Mouse (Mus musculus) cerebral cortex, adult 2 months (tissue): ENCODE measurements around the gene Man2a2.

Experiments
- WGBS: fragments of 180-500 bp; shearing (Covaris S2); methylation state at CpG from one replicate; pipeline ENCODE4 v1.1.7; 2018; 5-methylcytosine and 5-hydroxymethylcytosine counted together

Man2a2 gene

GRCm38 (mm10) chr7:80369461-80369860 is 1.7 kb downstream of the Man2a2 start:
- 43% methylated on average over 5 of the region's 5 CpGs for WGBS

DNA sequence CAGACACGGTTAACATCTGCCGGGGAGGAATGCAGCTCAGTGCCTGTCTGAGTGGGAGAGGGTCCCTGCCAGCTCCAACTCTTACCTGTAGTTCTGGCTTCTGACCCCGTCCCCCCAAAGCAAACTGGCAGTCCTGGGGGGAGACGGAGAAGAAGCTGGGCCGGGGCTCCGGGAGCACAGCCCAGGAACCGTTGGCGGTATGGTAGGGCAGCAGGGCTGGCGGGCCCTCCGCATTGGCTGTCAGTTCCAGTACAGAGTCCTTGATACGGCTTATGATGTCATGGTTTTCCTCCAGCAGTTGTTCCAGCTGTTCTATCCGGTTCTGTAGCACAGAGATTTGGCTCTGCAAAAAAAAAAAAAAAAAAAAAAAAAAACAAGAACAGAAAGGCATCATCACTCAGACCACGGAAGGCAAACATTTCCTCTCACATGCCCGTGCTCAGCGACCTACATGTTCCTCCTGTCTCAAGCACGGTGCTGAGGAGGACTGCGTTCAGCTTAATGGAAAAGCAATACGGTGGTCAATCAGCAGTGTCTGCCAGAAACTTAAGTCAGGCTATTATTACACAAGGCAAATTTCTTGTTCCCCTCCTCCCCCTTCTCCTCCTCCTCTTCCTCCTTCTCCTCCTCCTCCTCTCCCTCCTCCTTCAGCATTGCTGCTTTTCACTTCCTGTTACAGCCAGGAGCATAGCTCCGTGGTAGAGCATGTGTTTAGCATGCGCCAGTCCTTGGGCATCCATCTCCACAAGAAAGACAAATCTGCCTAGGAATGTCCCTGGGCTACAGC is 2.3 kb downstream of the Man2a2 start:
- WGBS = 66% methylated on average over 20 of the region's 20 CpGs

DNA sequence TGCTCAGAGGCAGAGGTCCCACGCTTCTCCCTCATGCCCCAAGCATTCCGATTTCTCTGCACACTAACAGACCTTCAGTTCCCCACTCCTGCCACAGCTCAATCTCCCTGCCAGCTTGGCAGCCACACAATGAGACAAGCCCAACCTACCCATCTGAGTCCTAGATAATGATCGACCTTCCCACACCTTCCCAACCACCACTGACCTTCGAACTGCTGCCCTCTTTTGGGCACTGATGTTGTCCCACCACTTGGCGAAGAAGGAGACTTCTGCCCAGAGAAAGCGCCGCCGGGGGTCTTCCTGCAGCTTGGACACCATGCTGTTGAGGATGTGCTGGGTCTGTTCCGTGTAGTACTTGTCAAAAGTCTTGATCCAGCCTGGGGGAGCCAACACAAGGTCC is 3.2 kb downstream of the Man2a2 start:
- WGBS = 88% methylated on average over 9 of the region's 9 CpGs

DNA sequence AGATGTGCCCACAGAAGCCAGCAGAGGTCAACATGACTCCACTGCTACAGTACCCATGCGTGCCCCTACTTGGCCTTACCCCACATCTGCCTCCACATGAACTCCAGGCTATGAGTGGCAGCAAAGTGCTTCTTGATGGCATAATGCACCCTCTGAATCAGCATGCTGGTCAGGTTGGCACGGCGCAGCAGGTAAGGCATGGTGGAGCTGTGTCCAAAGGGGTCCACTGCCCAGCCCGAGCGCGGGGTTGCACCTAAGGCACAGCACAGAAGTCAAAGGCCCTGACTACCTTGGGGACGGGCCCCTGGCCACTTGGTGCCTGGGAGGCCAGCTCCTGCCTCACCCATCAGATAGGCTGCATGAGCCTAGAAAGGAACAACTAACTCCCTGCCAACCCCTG is 3.9 kb downstream of the Man2a2 start:
- WGBS = 94% methylated on average over 7 of the region's 7 CpGs

- WGBS = 57% methylated on average over 2 of the region's 2 CpGs
Observed at GRCm38 (mm10) chr7:80365759-80366158, 5.4 kb downstream of the Man2a2 start.

- 60% methylated on average over 3 of the region's 3 CpGs for WGBS
Observed at GRCm38 (mm10) chr7:80360435-80360834, 10.7 kb downstream of the Man2a2 start.

DNA sequence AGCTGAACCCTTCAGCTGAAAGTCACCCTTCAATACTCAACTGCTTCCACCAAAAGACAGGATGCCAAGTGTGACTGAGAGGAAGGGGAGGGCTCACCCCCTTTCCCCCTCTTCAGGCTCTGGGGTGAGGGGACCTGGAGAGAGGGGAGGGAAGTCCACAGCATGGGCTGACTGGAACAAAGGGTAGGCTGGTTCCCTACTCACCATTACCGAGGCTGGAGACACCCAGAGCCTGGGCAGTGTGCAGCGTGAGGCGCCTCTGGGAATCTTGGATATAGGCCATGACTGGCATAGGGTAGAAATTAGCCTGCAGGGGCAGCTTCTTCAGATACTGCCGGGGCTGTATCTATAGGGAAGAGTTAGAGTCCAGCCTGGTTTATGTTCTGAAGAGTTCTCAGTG is 13.1 kb downstream of the Man2a2 start:
- 44% methylated on average over 4 of the region's 4 CpGs for WGBS

DNA sequence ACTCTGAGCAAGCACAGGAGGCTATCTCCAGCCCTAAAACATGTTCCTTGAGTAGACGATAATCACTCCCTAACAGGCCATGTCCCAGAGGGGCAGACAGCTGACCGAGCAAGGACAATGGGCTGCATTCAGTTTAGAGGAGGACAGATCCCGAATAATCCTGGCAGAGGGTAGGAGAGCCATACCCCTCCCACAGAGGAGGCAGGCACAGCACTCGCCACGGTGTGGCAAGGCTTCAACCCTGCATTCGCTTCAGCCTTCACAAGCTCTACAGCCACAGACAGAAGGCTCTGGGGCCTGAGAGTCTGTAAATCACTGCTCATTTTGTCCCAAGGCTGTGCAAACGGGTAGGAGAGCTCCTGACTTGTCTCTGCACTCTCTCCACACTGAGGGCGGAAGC is 14.0 kb downstream of the Man2a2 start:
- 44% methylated on average over 8 of the region's 8 CpGs for WGBS

DNA sequence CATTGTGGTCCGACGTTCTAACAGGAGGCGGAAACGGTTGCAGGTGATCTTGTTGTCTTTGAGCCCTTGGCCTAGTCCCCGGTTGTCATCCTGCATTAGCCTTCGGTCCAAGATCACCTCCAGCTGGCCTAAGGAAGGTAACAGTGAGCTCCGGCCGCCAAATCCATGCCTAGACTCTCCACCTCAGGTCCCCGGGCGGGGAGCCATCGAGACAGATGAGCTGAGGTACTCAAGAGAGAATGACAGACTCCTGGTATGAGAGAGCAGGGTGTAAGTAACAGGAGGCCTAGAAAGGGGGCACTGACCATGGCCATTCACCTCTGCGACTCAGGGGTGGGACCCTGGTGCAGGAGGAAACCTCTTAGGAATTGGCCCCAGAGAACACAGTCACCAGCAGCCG is 14.8 kb downstream of the Man2a2 start:
- 86% methylated on average over 13 of the region's 13 CpGs for WGBS

GRCm38 (mm10) chr7:80352920-80353319 is 18.3 kb downstream of the Man2a2 start:
- 92% methylated on average over 8 of the region's 8 CpGs for WGBS

DNA sequence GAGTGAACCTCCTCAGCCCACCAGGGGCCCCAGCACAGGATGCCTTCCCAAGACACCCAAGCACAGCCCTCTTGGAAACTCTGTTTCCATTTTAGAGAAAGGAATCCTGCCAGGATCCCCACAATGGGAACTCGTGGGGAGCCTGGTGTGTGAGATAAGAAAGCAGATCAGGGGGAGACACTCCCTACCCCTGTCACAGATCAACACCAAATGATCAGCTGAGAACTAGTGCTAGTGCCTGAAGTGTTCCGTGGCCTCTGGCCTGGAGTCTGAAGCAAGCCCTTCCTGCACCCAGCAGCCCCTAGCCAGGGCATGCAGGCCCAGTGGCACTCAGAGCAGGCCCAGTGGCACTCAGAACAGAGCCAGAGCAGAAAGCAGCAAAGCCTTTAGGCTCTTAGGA is 20.4 kb downstream of the Man2a2 start:
- 72% methylated on average over 2 of the region's 2 CpGs for WGBS

DNA sequence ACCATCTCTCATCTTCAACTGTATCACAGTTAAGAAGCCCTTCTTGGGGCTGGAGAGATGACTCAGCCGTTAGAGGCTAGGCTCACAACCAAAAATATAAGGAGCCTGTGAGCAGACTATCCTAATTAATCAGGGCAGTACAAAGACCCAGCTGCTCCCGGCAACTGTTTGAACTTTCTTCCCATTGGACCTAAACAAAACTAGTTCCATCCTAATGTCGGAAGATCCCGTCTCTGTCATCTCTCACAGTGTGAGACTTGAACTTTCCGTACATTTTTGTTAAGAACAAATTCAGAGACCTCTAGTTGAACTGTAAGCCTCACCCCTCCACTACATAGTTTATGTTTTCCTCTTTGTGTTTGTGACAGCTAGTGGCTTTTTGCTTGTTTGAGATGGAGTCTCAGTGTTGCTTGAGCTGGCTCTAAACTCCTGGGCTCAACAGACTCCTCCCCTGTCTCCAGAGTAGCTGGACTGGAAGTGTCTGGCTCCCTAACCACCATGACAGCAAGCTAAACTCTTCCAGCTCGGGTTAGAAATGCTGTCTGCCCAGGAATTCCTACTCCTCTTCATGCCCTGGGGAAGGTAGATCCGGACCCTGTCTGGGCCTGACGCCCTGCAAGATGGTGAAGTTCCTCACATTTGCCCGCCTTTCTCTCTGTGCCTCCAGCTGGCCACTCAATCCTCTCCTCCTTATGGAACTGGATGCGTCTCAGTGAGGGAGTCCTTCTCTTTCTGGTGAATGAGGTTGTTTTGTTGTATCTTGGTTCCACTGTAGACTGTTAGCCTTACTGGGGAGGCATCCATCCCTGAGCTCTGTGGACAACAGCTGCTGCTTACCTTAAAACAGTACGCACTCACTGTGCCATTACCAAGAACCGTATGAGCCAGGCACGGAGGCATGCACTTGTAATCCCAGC is 23.2 kb downstream of the Man2a2 start:
- WGBS = 60% methylated on average over 13 of the region's 13 CpGs

DNA sequence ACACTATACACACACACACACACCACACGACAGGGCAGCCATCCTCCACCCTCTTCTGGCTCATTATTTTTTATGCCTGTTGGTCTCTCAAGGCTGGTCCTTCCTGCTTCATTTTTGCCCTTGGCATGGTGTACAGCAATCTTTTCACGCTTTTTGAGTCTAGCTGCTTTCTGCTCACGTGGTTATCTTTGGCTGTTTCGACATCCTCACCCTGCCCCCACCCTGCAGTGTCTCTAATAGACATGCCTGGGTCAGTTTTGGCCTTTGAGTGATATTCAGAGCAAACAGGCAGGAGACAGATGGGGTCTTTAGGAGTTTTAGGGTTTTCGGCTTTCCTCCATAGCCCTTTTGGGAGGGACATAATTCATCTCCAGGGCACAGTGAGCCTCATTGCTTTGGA is 24.3 kb downstream of the Man2a2 start:
- 83% methylated on average over 5 of the region's 5 CpGs for WGBS

- 95% methylated on average over 9 of the region's 9 CpGs for WGBS
Observed at GRCm38 (mm10) chr7:80346173-80346572, 25.0 kb downstream of the Man2a2 start.

DNA sequence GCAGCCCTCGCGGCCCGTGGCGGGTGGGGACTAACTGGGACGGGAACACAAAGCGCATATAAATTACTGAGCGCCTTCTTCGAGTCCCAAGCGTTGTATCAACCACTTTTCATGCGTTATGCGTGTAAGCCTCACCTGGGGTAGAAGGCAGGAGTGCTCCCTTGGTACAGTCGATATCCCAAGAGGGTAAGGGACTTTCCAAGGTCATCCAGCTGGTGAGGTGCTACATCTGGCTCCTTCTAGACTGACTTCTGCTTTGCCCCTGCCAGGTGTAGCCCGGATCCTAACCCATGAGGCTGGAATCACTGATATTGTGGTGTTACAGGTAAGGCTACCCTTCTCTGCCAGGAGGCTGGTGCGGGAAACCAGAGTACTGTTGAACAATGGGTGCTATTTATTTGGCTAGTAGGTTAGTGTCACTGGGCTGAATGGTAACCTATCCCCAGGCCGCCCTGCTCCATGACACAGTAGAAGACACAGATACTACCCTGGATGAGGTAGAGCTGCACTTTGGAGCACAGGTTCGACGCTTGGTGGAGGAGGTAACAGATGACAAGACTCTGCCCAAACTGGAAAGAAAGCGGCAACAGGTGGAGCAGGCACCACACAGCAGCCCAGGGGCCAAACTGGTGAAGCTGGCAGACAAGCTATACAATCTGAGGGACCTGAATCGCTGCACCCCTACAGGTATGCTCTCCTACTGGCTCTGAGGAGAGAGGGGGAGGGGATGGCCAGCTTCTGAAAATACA is 27.7 kb downstream of the Man2a2 start:
- 25% methylated on average over 19 of the region's 19 CpGs for WGBS

- WGBS = 1% methylated on average over 25 of the region's 25 CpGs
Observed at GRCm38 (mm10) chr7:80342858-80343257, 28.3 kb downstream of the Man2a2 start, which contains the start of gene Hddc3. Hddc3 (plus strand) TSS chr7:80343104.

DNA sequence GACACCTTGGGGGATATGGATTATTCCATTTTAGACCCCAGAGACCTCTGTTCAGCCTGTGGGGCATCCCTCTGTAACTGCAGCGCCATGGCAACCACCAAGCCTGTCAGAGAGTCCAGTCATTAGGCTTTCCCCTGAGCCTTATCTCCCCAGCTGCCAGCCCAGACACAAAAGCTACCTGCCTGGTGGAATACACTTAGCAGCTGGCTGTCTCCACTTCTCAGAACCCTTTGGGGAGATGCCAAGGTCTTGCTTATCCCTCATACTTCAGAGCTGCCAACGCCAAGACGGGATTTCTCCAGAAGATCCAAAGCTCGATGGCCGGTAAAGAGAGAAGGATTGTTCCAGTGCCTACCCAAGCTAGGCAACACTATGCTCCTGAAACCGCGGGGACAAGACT is 29.4 kb downstream of the Man2a2 start:
- 77% methylated on average over 7 of the region's 7 CpGs for WGBS

DNA sequence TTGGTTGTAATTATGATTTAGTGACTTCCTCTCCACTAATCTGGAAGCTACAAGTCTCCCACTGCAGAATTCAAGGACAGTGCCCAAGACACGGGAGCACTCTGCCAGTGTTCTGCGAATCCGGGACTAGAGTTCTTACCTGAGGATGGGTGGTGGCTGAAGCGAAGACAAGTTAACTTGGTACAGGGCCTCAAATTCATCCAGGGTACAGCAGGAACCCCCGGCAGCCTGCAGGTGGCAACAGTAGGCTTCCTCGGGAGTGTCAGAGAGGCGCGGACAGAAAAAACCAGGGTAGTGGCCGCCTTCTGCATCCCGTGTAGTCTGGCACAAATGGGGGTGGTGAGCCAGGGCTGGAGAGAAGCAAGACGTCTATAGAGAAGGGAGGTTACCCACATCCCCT is 30.4 kb downstream of the Man2a2 start, which contains the start of gene Unc45a:
TSS of gene Unc45a (minus strand) at position 213 of the 400 bp plus-strand sequence.
- 2% methylated on average over 11 of the region's 11 CpGs for WGBS

GRCm38 (mm10) chr7:80339793-80340628 is 31.2 kb downstream of the Man2a2 start:
- WGBS = under 1% methylated on average over 45 of the region's 45 CpGs

DNA sequence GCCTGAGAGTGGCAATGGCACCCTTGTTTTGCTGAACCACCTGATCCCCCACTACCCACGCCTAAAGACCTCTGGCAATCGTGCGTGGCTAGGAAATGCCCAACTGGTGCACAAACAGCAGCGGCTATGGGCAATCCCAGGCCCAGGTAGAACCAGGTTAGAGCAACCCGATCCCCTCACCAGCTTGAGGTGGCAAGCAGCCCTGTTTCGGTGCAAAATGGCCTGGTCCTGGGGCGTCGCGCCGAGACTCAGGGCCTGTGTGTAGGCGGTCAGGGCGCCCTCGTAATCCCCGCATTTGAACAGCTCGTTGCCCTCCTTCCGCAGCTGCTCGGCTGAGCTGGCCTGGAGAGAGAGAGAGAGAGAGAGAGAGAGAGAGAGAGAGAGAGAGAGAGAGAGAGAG is 31.8 kb downstream of the Man2a2 start:
- 2% methylated on average over 17 of the region's 17 CpGs for WGBS

DNA sequence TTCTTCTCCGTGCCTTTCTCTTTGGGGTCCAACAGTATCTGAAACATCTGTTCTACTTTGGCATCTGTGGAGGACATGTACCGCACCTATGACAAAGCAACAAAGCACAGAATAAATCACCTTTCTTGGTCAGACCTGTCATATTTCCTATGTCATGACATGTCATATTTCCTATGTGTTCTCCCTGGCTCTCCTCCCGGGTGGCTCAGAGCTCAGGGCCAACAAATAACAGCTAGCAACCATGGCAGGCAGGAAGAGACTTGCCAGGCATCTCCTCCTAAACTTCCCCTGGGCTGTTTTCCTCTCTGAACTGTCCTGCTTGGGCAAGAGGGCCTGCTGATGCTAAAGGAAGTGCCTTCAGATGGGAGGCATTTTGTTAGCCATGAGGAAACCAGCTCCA is 34.2 kb downstream of the Man2a2 start:
- 76% methylated on average over 3 of the region's 3 CpGs for WGBS
